Mouse (Mus musculus): ENCODE measurements around the gene Moxd2.
A peak's percentile ranks its signal among the peaks of the same experiment; 100 is the strongest.

Moxd2 gene

GRCm38 (mm10) chr6:40887394-40887793 lies at the start of gene Moxd2:
Gene Moxd2 (minus strand): TSS chr6:40887494.
- no peak for DNase-seq (ENCODE audit: low read depth)

DNA sequence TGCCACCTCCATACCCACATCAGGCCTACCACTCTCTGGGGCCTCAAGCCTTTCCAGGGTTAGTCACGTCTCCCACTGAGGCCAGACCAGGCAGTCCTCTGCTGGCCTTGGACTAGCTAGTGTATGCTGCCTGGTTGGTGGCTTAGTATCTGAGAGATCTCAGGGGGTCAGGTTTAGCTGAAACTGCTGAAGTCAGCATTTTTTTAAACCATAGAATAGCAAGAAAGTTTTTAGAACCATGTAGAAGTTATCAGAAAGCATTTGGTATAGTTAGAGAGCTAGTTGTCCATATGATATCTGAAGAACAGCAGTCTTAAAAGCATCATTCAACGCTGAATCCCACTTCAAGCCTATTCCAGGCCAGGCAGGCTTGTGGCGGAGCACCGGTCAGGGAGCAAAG lies 32.7 kb upstream of the Moxd2 start:
- DNase-seq (ENCODE audit: low read depth), result no peak

- DNase-seq (ENCODE audit: low read depth), result no peak
Measured at GRCm38 (mm10) chr6:40900287-40900686, 13.0 kb upstream of the Moxd2 start, which contains the start of gene Prss58. Gene Prss58 (minus strand): TSS chr6:40900387.

- no peak for DNase-seq (ENCODE audit: low read depth)
Measured at GRCm38 (mm10) chr6:40894716-40895115, 7.4 kb upstream of the Moxd2 start.

GRCm38 (mm10) chr6:40893577-40893976 lies 6.3 kb upstream of the Moxd2 start:
- peak; percentile 82 for DNase-seq (ENCODE audit: low read depth)

DNA sequence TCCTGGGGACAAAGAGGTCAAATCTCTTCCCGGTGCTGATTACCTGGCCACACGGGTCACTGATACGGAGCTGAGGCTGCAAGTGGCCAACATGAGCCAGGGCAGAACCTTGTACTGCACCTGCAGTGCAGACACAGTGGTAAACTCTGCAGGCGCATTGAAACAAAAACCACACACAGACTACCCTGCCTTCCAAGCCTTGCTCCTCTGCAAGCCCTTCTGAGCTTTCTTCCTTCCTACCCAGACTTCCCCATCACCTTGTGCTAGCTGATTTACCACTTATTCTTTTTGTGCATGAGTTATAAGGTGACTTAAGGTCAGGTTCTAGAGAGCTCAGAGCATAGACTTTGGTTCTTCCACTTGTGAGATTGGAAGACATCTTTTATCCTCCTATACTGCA lies 4.5 kb upstream of the Moxd2 start:
- DNase-seq (ENCODE audit: low read depth), result peak; percentile 32

DNA sequence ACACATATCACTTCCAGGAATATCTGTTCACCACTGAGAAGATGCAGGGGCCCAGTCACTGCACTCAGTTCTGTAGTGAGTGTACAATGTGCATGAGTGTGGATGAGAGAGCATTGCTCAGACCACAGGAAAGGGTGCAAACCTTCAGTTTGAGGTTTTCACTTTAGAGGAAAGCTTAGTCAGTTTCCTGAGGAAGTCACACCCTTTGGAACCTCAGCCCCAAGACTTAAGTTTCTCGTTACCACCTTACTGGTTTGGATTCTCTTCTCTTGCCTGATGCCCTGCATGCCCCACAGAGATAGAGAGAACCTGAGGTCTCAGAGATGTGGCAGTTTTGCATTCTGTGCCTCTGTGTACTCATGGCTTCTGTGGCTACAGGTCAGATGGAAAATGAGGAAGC lies 3.7 kb upstream of the Moxd2 start:
- DNase-seq (ENCODE audit: low read depth), result peak; percentile 72

GRCm38 (mm10) chr6:40845283-40845682 lies 42.0 kb downstream of the Moxd2 start:
- peak; percentile 40 for DNase-seq (ENCODE audit: low read depth)

Measured in naive thymus-derived CD4-positive, alpha-beta T cell, adult 2 months (primary cell).